Mouse (Mus musculus): ENCODE results near the gene Ryk. TPM values are rescaled to one million over a fixed set of nuclear protein-coding genes. Genes with fewer than 3 reads are reported as not detected.
"Not testable (repeated sequence)": the region's sequence is repeated elsewhere in the genome, so short reads cannot be mapped to it uniquely, and the experiment has no call there.

Ryk gene
- polyA plus RNA-seq, 1 experiment from 2014 or later, result 19.7 TPM

DNA sequence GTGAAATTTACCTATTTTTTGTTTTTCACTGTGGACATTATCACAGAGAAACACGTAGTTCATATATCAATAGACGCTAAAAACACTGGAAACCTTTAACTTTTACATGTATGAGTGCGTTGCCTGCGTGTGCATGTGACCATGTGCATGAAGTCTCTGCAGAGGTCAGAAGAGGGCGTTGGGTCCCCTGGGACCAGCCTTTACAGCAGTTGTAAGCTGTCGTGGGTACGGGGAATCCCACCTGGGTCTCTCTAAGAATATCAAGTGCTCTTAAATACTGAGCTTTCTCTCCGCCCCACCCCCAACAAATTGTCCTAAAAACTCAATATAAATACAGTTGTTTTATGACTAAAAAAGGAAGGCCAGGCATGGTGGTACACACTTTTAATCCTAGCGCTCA, 50.0 kb downstream of the Ryk start:
- Histone ChIP-seq H3K27me3 (replicated peaks) (no peaks in the 10 kb centered on the region), H3K36me3 (peaks cover 26% of the 10 kb centered on the region), H3K4me3 (no peak overlapping the region), H3K4me1 (no peaks in the 10 kb centered on the region), H3K9ac (no peak overlapping the region), H3K9me3 (no peaks in the 10 kb centered on the region), H3K27ac (no peak overlapping the region), H3K4me2 (replicated peaks) (no peak overlapping the region)
- WGBS, result 84% methylated on average over 9 of the region's 9 CpGs
- no peak for ATAC-seq (ENCODE audit: low FRiP score, low read depth)

- Histone ChIP-seq H3K27me3 (replicated peaks) (no peaks in the 10 kb centered on the region), H3K4me1 (no peaks in the 10 kb centered on the region), H3K4me3 (no peak overlapping the region), H3K9me3 (no peaks in the 10 kb centered on the region), H3K9ac (no peak overlapping the region), H3K36me3 (peaks cover 34% of the 10 kb centered on the region), H3K27ac (no peak overlapping the region), H3K4me2 (replicated peaks) (no peak overlapping the region)
- 88% methylated on average over 9 of the region's 9 CpGs for WGBS
- no peak for ATAC-seq (ENCODE audit: low FRiP score, low read depth)
Observed at GRCm38 (mm10) chr9:102890166-102890565, 55.4 kb downstream of the Ryk start.

DNA sequence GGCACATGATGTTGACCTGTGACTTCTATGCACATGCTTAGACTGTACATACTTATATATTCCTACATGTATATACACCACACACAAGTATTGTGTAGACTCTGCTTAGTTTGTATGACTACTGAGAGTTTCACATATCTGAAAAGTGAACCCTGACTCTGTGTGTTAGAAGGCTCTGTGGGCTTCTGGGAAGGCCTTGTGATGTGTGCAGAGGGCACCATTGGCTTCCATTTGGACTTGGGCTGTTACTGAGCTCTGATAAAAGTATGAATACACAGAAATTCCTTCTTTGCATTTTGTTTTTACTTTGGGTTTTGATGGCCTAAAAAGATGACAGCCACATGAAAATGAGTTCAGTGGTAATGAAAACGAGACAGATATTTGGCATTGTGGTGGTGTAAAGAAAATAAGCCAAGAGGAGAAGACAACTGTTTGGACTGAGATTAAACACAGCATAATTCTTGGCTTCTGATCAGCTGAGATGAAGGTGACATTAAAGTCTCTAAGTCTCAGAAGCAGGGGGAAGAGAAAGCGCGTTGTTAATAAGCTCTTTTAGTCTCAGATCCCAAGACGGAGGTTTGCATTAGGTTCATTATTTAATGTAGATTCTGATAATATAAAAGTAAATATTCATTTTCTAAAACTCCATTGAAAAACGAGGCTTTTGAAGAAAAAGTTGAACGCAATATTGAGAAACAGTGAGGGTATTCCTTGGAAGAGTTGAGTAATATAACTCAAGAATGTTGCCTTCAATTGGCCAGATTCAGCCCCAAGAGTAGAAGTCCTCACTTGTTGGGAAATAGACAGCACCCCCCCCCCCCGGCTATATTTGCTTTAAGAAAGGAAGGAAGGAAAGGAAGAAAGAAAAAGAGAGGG, 58.0 kb downstream of the Ryk start:
- peaks cover 21% of the 10 kb centered on the region for H3K36me3 ChIP-seq
- no peak for ATAC-seq (ENCODE audit: low FRiP score, low read depth)
- no peak overlapping the region for H3K4me2 ChIP-seq (replicated peaks)
- H3K4me3 ChIP-seq, result no peak overlapping the region
- 92% methylated on average over 7 of the region's 7 CpGs for WGBS
- no peak overlapping the region for H3K27ac ChIP-seq
- no peaks in the 10 kb centered on the region for H3K27me3 ChIP-seq (replicated peaks)
- H3K4me1 ChIP-seq, result no peaks in the 10 kb centered on the region
- H3K9me3 ChIP-seq, result no peaks in the 10 kb centered on the region
- no peak overlapping the region for H3K9ac ChIP-seq

- no peak overlapping the region for H3K9ac ChIP-seq
Observed at GRCm38 (mm10) chr9:102893356-102893870, 58.7 kb downstream of the Ryk start.

GRCm38 (mm10) chr9:102899916-102900315, 65.2 kb downstream of the Ryk start:
- H3K4me2 ChIP-seq (replicated peaks), result no peak overlapping the region
- WGBS, result 94% methylated on average over 6 of the region's 6 CpGs
- no peaks in the 10 kb centered on the region for H3K4me1 ChIP-seq
- H3K4me3 ChIP-seq, result no peak overlapping the region
- no peak overlapping the region for H3K9ac ChIP-seq
- ATAC-seq (ENCODE audit: low FRiP score, low read depth), result no peak
- peaks cover 24% of the 10 kb centered on the region for H3K36me3 ChIP-seq
- H3K27me3 ChIP-seq (replicated peaks), result no peaks in the 10 kb centered on the region
- no peak overlapping the region for H3K27ac ChIP-seq
- no peaks in the 10 kb centered on the region for H3K9me3 ChIP-seq

More at GRCm38 (mm10) chr9:102893356-102893870, 58.7 kb downstream of the Ryk start:
- Histone ChIP-seq H3K4me1 (no peaks in the 10 kb centered on the region), H3K36me3 (peaks cover 25% of the 10 kb centered on the region), H3K9me3 (no peaks in the 10 kb centered on the region), H3K4me2 (replicated peaks) (no peak overlapping the region), H3K4me3 (no peak overlapping the region), H3K27me3 (replicated peaks) (no peaks in the 10 kb centered on the region), H3K27ac (no peak overlapping the region)
- 90% methylated on average over 11 of the region's 11 CpGs for WGBS
- no peak for ATAC-seq (ENCODE audit: low FRiP score, low read depth)

GRCm38 (mm10) chr9:102902308-102902707, 67.6 kb downstream of the Ryk start:
- H3K27ac ChIP-seq, result no peak overlapping the region
- no peaks in the 10 kb centered on the region for H3K4me1 ChIP-seq
- WGBS, result 88% methylated on average over 7 of the region's 7 CpGs
- ATAC-seq (ENCODE audit: low FRiP score, low read depth), result no peak
- no peak overlapping the region for H3K4me2 ChIP-seq (replicated peaks)
- H3K27me3 ChIP-seq (replicated peaks), result no peaks in the 10 kb centered on the region
- peaks cover 38% of the 10 kb centered on the region for H3K36me3 ChIP-seq
- H3K9ac ChIP-seq, result no peak overlapping the region
- H3K9me3 ChIP-seq, result no peaks in the 10 kb centered on the region
- no peak overlapping the region for H3K4me3 ChIP-seq

DNA sequence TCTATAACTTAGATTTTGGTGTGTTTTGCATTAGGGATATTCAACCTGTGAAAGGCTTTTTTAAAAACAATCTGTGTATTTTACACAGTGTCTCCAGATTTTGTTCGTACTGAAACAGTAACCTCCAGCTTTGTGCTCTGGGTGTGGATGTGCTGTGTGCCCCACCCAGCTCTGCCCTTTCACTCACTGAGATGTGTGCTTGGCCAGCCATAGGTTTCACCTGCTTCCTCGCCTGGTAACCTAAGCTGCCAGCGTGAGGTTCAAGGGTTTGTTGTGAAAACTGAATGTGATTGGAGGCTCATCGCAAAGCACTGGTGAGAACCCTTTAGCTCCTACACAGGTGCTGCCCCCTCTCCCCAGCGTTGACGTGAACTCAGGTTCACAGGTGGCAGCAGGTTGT, 70.2 kb downstream of the Ryk start:
- no peak overlapping the region for H3K9ac ChIP-seq
- 92% methylated on average over 6 of the region's 6 CpGs for WGBS
- peaks cover 44% of the 10 kb centered on the region for H3K36me3 ChIP-seq

GRCm38 (mm10) chr9:102906781-102907180, 72.1 kb downstream of the Ryk start:
- Histone ChIP-seq H3K27me3 (replicated peaks) (no peaks in the 10 kb centered on the region), H3K9me3 (no peaks in the 10 kb centered on the region), H3K4me1 (no peaks in the 10 kb centered on the region), H3K36me3 (peaks cover 59% of the 10 kb centered on the region), H3K4me3 (no peak overlapping the region), H3K4me2 (replicated peaks) (no peak overlapping the region), H3K27ac (no peak overlapping the region), H3K9ac (no peak overlapping the region)
- ATAC-seq (ENCODE audit: low FRiP score, low read depth), result no peak
- 94% methylated on average over 12 of the region's 12 CpGs for WGBS

More for the DNA sequence above, 70.2 kb downstream of the Ryk start:
- no peaks in the 10 kb centered on the region for H3K9me3 ChIP-seq
- no peak for ATAC-seq (ENCODE audit: low FRiP score, low read depth)
- H3K4me2 ChIP-seq (replicated peaks), result no peak overlapping the region
- H3K27me3 ChIP-seq (replicated peaks), result no peaks in the 10 kb centered on the region
- no peak overlapping the region for H3K27ac ChIP-seq
- no peaks in the 10 kb centered on the region for H3K4me1 ChIP-seq
- H3K4me3 ChIP-seq, result no peak overlapping the region

DNA sequence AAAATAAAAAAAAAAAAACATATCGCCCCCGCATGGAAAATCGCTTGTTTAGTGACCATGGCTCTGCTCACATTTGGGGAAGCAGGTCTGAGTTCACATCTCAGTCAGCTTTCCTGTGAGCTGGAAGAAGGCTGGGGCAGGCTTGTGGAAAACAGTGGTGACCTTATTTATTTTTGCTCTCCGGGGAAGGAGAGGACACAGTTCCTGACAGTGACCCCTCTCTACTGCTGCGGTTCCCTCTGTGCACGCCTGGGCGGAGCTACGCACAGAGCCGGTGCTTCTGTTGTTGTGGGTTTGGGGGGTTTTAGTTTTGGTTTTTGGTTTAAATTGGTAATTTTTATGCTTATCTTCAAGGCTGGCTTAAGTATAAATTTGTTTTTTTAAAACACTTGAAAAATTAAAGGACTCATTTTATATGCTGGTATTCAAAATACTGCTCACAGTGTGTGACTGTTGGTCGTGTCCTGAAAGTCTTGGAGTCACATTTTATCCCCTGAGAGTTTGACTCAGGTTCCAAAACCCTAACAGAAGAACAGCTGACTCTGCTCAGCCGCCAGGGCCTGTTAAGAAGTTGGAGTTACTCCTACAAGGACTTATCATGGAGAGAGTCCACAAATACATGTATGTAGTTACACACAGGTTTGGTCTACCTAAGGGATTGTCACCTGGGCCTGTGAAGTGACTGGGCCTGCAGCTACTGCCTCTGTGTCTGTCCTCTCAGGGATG, 73.0 kb downstream of the Ryk start:
- Histone ChIP-seq H3K9me3 (no peaks in the 10 kb centered on the region), H3K27me3 (replicated peaks) (no peaks in the 10 kb centered on the region), H3K9ac (no peak overlapping the region), H3K4me3 (no peak overlapping the region), H3K4me1 (no peaks in the 10 kb centered on the region), H3K36me3 (peaks cover 59% of the 10 kb centered on the region), H3K4me2 (replicated peaks) (no peak overlapping the region), H3K27ac (no peak overlapping the region)
- 90% methylated on average over 11 of the region's 11 CpGs for WGBS
- no peak for ATAC-seq (ENCODE audit: low FRiP score, low read depth)

DNA sequence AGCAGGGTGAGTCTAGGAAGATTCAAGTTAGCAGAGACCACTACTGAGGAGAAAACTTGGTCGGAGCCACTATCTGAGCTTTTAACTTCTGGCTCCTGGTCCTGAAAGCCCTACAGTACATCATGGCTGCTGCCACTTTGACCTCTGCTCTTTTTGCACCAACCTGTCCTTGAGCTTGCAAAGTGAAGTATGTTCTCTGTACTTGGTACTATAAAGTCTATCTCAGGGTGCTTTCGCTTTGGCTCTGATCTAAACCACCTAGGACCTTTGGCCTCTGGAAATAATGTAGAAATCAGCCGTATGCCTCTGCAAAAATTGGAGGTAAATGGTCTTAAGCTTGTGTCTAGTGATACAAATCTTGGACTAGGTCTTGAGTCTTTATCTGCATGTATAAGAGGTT, 76.8 kb downstream of the Ryk start:
- 98% methylated on average over 3 of the region's 3 CpGs for WGBS
- Histone ChIP-seq H3K4me2 (replicated peaks) (no peak overlapping the region), H3K9ac (no peak overlapping the region), H3K9me3 (no peaks in the 10 kb centered on the region), H3K4me3 (no peak overlapping the region), H3K27me3 (replicated peaks) (no peaks in the 10 kb centered on the region), H3K4me1 (no peaks in the 10 kb centered on the region), H3K27ac (no peak overlapping the region), H3K36me3 (peaks cover 38% of the 10 kb centered on the region)
- no peak for ATAC-seq (ENCODE audit: low FRiP score, low read depth)

DNA sequence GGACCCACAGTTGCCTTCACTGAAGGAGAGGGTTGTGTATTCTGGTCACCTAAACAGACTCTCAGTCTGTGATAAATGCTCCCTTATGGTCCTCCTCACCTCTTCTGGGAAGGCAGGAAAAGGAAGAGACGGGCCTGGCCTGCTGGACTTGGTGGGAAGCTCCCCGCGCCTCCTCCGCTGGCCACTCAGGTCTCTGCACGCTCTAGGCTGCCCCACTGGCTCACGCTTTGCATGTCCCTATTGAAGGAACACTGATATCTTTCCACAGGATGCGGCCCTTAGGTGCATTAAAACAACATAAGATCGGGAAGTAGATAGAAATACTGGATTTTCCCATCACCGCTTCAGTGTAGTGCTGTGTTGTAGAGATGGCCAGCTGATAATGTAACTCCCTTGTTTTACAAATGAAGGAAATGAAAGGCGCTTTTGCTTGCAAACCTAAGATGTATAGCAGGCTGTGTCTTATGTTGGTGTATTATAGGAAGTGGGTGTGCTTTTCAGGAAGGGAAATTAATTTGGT, 77.9 kb downstream of the Ryk start:
- Histone ChIP-seq H3K4me1 (no peaks in the 10 kb centered on the region), H3K27me3 (replicated peaks) (no peaks in the 10 kb centered on the region), H3K4me2 (replicated peaks) (no peak overlapping the region), H3K9me3 (no peaks in the 10 kb centered on the region), H3K27ac (no peak overlapping the region), H3K9ac (no peak overlapping the region), H3K4me3 (no peak overlapping the region), H3K36me3 (peaks cover 33% of the 10 kb centered on the region)
- no peak for ATAC-seq (ENCODE audit: low FRiP score, low read depth)
- 93% methylated on average over 10 of the region's 10 CpGs for WGBS

DNA sequence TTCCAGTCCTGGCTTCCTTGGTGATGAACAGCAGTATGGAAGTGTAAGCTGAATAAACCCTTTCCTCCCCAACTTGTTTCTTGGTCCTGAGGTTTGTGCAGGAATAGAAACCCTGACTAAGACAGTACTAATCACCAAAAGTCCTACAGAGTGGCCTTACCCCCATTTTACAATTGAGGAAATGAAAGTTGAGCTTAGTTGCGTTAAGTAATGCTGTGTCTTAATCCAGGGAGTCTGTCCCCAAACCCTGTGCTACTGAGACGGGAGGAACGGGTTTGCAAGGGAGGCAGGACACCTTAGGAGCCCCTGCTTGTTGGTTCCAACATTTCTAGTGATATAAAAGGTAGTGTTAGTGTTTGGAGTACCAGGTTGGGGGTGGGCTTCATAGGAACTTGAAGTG, 78.9 kb downstream of the Ryk start:
- H3K9ac ChIP-seq; H3K4me1 ChIP-seq; H3K27me3 ChIP-seq (replicated peaks); ATAC-seq (ENCODE audit: low FRiP score, low read depth); H3K9me3 ChIP-seq; H3K4me2 ChIP-seq (replicated peaks); H3K27ac ChIP-seq; H3K4me3 ChIP-seq: not testable (repeated sequence)
- peaks cover 24% of the 10 kb centered on the region for H3K36me3 ChIP-seq
- WGBS, result 97% methylated on average over 3 of the region's 3 CpGs

All from neural tube, embryonic 12.5 days (tissue).